Comparison of ENCODE assay signal across 16 mouse cellular contexts in the genomic region with DNA sequence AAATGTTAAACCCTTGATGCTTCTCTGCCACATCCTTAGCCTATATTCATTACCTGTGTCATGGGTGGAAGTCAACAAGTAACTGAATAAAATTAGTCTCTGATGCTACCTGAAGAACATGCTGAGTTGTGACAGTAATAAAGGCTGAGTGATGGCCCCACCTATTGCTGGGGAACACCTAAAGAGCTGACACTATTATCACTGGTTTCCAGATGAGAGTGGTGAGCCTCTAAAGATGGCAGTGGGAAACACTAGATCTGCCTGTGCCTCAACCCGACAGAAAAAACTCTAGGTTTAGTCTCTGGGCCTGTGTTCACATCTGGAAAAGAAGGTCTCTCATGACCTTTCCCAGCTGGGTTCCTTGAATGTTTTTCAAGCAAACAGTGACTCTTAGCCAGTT.
"Had no signal": no experiment of that assay in that cellular context is flagged by ENCODE, and none has a peak within 500 bp of the region (broad histone marks: within the 10 kb centered on the region; RNA-seq: fewer than 3 reads in every experiment).

No protein-coding gene starts in this region.

- H3K27me3 ChIP-seq: lung, embryonic 15.5 days; megakaryocyte, embryonic 14.5 days; neural tube, embryonic 12.5 days had no signal

- H3K4me2 ChIP-seq: lung, embryonic 15.5 days; midbrain, embryonic 12.5 days; neural tube, embryonic 12.5 days had no signal

- H3K9me3 ChIP-seq: lung, embryonic 15.5 days; midbrain, embryonic 12.5 days; neural tube, embryonic 12.5 days had no signal

- H3K36me3 ChIP-seq: lung, embryonic 15.5 days; neural tube, embryonic 12.5 days had no signal

- H3K9ac ChIP-seq: lung, embryonic 15.5 days; midbrain, embryonic 12.5 days; neural tube, embryonic 12.5 days had no signal

- H3K4me1 ChIP-seq: lung, embryonic 15.5 days; megakaryocyte, embryonic 14.5 days; midbrain, embryonic 12.5 days; neural tube, embryonic 12.5 days had no signal

- H3K27ac ChIP-seq: lung, embryonic 15.5 days; macrophage; midbrain, embryonic 12.5 days; neural tube, embryonic 12.5 days had no signal

- DNase-seq: lung, adult 2 months; lung, postnatal 14 days; lung, postnatal 36 days; midbrain, embryonic 14.5 days; right cerebral cortex, postnatal 25 days; right cerebral cortex, postnatal 4 days; spleen, adult 18-20 months; thymus, adult 18-20 months; thymus, postnatal 14 days; thymus, postnatal 36 days had no signal

- H3K4me3 ChIP-seq: lung, embryonic 15.5 days; megakaryocyte, embryonic 14.5 days; midbrain, embryonic 12.5 days; neural tube, embryonic 12.5 days had no signal

- ATAC-seq: lung, postnatal 0 days had no signal
